Mouse (Mus musculus): ENCODE measurements around the gene Ces2f. TPM values are rescaled to one million over a fixed set of nuclear protein-coding genes. Genes with fewer than 3 reads are reported as not detected.
"Not testable (repeated sequence)": the region's sequence is repeated elsewhere in the genome, so short reads cannot be mapped to it uniquely, and the experiment has no call there.

Ces2f gene
- not detected for total RNA-seq (2021)
- long read RNA-seq, experiment 1 = 0 reads
- long read RNA-seq, experiment 2 = 0 reads

GRCm38 (mm10) chr8:104947056-104947455 lies at the start of gene Ces2f:
Ces2f (plus strand) TSS chr8:104947356.
- DNase-seq = no peak

- no peak for DNase-seq
Observed at GRCm38 (mm10) chr8:104901746-104902145, 45.4 kb upstream of the Ces2f start.

GRCm38 (mm10) chr8:104907111-104907510 lies 40.0 kb upstream of the Ces2f start:
- no peak for DNase-seq

- peak; percentile 60 for DNase-seq
Observed at GRCm38 (mm10) chr8:104909021-104909420, 38.1 kb upstream of the Ces2f start.

- DNase-seq = not testable (repeated sequence)
Observed at GRCm38 (mm10) chr8:104909651-104910050, 37.5 kb upstream of the Ces2f start.

GRCm38 (mm10) chr8:104925972-104926596 lies 21.1 kb upstream of the Ces2f start, which contains the start of gene Ces2e:
Ces2e (plus strand) TSS chr8:104926260.
- DNase-seq = peak; percentile 5

- no peak for DNase-seq
Observed at GRCm38 (mm10) chr8:104927301-104927700, 19.9 kb upstream of the Ces2f start.

- no peak for DNase-seq
Observed at GRCm38 (mm10) chr8:104944665-104945064, 2.5 kb upstream of the Ces2f start.

- no peak for DNase-seq
Observed at GRCm38 (mm10) chr8:104949031-104949430, 1.9 kb downstream of the Ces2f start.

GRCm38 (mm10) chr8:104961537-104961961 lies 14.4 kb downstream of the Ces2f start, which contains the start of gene Ces2g:
Ces2g (plus strand) TSS chr8:104961718.
- peak; percentile 16 for DNase-seq

- no peak for DNase-seq
Observed at GRCm38 (mm10) chr8:104962229-104962901, 15.2 kb downstream of the Ces2f start.

- DNase-seq = no peak
Observed at GRCm38 (mm10) chr8:104963375-104963894, 16.3 kb downstream of the Ces2f start.

GRCm38 (mm10) chr8:104984126-104984525 lies 37.0 kb downstream of the Ces2f start:
- no peak for DNase-seq

- no peak for DNase-seq
Observed at GRCm38 (mm10) chr8:104984942-104985341, 37.8 kb downstream of the Ces2f start.

- no peak for DNase-seq
Observed at GRCm38 (mm10) chr8:104998191-104998590, 51.0 kb downstream of the Ces2f start.

- DNase-seq = no peak
Observed at GRCm38 (mm10) chr8:104999183-104999582, 52.0 kb downstream of the Ces2f start.

- DNase-seq = no peak
Observed at GRCm38 (mm10) chr8:105000586-105000985, 53.4 kb downstream of the Ces2f start, which contains the start of gene Ces2h. Ces2h (plus strand) TSS chr8:105000853.

Other genes starting within 250 kb of the Ces2f start
- gene Ces2a, start 213.4 kb upstream of the Ces2f start, total RNA-seq (2021) = 10 to 100 TPM in 1 of 2 experiments, 1 to 10 TPM in 1; 8.1 to 18.5 TPM
- 1 to 10 TPM; 5.1 to 9.9 TPM for gene Ces2b, start 115.8 kb upstream of the Ces2f start, total RNA-seq (2021)
- under 1 TPM in 1 of 2 experiments, not detected in 1; 0.42 TPM for gene Ces2c, start 100.3 kb upstream of the Ces2f start, total RNA-seq (2021)
- 10 to 100 TPM in 1 of 2 experiments, 1 to 10 TPM in 1; 9.9 to 21.9 TPM for gene Ces2e, start 21.1 kb upstream of the Ces2f start, total RNA-seq (2021)
- 1 to 10 TPM; 7.8 to 7.9 TPM for gene Ces2g, start 14.4 kb downstream of the Ces2f start, total RNA-seq (2021)
- 1 to 10 TPM in 1 of 2 experiments, under 1 TPM in 1; 0.85 to 2.1 TPM for gene Ces2h, start 53.5 kb downstream of the Ces2f start, total RNA-seq (2021)
- 10 to 100 TPM; 40.6 to 68.1 TPM for gene Ces3a, start 101.2 kb downstream of the Ces2f start, total RNA-seq (2021)
- gene Ces3b, start 136.4 kb downstream of the Ces2f start, total RNA-seq (2021) = not detected
- gene Ces4a, start 184.4 kb downstream of the Ces2f start, total RNA-seq (2021) = not detected
- gene Cbfb, start 223.3 kb downstream of the Ces2f start, total RNA-seq (2021) = 10 to 100 TPM; 47.2 to 50.2 TPM

Measured in adrenal gland, postnatal 10 days (tissue).